Mouse (Mus musculus): ENCODE data around the gene Atp8a1.

DNA sequence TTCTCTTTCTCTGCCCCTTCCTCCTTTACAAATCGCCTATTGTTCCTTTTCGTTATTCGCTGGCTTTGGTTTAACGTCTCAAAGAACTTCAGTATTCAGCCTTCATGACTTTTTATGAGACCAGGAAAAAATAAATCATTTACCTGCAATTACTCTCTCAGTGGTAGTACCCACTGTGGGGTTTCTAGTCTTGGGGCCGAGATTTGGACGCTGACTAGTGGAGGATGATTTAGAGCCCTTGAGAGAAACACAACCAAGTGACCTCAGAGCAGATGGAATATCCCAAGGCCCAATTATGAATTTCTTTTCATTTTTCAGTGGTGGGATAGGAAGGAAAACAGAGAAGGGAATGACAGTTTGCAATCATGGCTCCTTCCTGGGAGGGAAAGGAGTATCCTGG, 114.1 kb downstream of the Atp8a1 start:
- no peak for TF ChIP-seq GATA1 (IDR thresholded peaks at IDR 0.05; ENCODE audit: low read length)
- no peak for TF ChIP-seq TAL1 (IDR thresholded peaks at IDR 0.05; ENCODE audit: low read length)

All from erythroblast, embryonic 14.5 days (primary cell).